Mouse (Mus musculus): ENCODE measurements around the gene Gm10961. TPM values are rescaled to one million over a fixed set of nuclear protein-coding genes. Genes with fewer than 3 reads are reported as not detected.
"Not testable (repeated sequence)": the region's sequence is repeated elsewhere in the genome, so short reads cannot be mapped to it uniquely, and the experiment has no call there.

The Gm10961 gene
- total RNA-seq, 2 experiments from 2014 or later, result not detected

GRCm38 (mm10) chr3:107617800-107618199 is 13.3 kb upstream of the Gm10961 start:
- DNase-seq, result no peak

DNA sequence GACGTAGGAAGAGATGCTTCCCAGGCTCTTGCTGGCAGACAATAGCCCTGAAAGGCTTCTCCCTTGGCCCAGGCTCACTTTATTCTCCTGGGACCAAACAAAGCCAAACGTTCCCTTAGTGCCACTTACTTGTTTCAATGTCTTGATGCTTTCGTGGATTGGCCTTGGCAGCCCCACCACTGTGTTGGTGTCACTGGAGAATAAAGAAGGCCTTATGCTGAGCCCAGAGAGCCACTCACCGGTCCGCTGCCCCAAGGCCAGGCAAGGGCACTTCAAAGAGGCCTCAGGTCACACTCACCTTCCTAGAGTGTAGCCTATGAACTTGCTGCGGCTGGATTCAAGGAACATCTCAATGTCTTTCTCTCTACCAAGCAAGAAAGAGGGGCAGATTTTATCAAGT is 11.2 kb upstream of the Gm10961 start:
- no peak for DNase-seq

DNA sequence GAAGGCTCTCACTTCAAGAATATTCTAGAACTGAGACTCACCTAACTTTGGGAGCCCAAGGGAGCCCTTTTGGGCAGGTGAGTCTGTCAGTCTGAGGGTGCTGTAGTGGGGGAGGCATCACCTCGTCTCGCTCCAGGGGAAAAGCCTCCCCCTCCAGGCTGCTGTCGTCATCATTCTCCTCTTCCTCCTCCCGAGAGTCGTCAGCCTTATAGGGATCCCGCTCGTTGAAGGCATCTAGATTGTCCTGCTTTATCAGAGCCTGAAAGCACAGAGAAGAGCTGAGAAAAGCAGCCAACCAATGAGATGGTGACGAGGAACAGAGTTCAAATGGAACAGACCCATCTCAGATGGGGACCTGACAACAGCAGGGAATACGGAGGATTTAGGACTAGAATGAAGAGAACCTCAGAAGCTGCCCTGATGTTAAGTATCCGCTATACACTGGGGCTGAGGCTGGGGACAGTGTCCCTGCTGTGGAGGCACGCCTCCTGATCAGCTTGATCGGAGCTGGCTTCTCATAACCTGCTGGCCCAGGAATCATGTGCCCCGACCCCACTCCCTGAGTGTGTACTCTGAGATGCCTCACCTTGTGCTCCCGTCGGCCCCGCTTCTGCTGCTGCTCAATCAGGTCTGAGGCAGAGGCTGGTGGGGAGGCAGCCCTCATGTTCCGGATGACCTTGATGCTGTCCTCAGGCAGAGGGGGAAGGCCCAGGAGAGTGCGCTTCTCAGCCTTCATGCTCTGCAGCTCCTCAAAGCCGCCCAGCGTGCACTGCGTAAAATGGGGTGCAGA is 9.6 kb upstream of the Gm10961 start:
- DNase-seq, result no peak

DNA sequence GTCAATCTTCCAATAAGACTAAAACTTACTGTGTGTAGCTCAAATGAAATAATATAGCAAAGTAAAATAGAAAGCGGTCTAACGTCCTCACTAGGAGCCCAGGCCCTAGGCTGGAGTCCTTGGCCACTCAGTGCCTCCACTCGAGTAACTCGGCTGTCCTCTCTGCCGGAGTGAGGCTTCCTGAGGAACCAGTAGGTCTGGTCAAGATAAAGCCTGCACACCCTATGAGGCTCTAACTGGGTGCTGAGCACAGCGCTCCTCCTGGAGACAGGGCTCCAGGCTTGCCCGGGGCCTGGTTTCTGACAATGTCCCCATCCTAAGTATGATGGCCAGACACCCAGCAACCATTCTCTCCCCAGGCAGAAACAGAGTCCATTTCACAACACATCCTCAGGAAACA is 8.6 kb upstream of the Gm10961 start:
- no peak for DNase-seq

- DNase-seq, result no peak
These were observed 6.7 kb upstream of the Gm10961 start for GRCm38 (mm10) chr3:107624424-107624823.

DNA sequence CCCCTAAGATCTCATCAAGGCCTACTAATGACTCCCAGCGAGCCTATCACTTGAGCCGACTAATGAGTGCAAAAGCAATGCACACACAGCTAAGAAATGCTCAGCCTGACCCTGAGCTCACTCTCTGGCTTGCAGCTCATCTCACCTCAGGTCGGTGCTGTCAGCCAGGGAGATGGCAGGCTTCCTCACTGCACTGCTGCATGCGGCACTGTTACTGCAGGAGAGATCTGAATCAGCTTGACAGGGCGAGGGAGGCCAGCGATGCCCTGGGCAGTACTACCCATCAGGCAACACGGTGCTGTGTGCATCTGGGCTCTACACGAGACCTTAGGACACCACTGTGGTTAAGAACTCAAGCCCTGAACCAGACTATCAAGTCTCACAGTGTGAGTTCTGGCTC is 5.6 kb upstream of the Gm10961 start:
- DNase-seq, result no peak

DNA sequence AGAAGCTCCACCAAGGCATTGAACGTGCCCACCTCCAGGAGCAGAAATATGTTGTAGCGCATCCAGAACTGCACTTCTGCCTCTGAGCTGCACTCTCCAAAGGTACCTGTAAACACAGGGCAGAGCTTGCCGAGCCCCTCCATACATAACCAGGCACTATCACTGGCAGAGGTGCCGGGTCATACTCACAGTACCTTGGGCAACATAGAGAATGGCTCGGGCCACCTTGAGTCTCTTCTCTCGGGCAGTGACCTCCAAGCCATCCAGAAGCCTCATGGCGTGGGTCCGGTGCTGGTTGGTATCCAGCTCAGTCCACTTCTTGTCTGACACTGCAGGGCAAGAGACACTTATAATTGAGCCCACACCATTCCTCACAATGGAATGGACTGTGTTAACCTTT is 4.4 kb upstream of the Gm10961 start:
- no peak for DNase-seq

DNA sequence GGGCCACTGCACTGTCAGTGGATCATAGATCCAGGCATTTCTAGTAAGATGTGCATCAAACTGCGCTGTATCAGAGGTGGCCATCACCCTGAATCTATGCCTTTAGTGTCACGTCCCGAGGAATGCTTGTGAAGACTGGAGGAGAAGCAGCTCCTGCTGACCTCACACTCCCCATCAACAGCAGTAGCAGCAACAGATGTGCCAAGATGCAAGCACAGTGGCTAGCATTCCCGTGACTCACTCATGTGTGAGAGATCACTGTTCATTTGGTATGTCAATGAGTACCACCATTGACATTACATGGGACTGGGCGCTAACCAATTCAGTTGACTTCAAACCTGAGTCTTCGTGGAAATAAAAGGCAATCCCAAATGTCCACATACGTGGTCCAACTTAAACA is 3.5 kb upstream of the Gm10961 start:
- no peak for DNase-seq

GRCm38 (mm10) chr3:107628551-107628950 is 2.6 kb upstream of the Gm10961 start:
- no peak for DNase-seq

- no peak for DNase-seq
These were observed 1.7 kb upstream of the Gm10961 start for GRCm38 (mm10) chr3:107629411-107629810.

- peak; percentile 93 for DNase-seq
These were observed 419 bp downstream of the Gm10961 start, which contains the start of gene Strip1 for GRCm38 (mm10) chr3:107631523-107631958. TSS of gene Strip1 (minus strand) at chr3:107631694.

DNA sequence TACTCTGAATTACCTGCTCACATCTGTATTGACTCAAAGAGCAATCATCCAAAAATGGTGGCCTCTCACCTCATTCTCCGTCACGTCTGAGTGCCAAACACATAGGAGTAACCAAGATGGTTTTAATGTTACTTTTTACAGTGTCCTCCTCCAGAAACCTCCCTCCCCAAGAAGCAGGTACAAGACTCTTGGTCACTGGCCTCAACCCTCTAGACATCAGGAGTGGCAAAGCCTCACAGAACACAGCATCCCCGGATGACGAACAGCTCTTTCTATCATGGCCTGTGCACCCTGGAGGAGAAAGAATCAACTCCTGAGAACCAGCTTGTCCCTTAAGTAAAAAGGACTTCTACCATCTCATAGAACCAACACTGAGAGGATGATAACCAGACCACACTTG is 1.7 kb downstream of the Gm10961 start:
- DNase-seq, result no peak

- no peak for DNase-seq
These were observed 2.8 kb downstream of the Gm10961 start for GRCm38 (mm10) chr3:107633906-107634305.

GRCm38 (mm10) chr3:107635836-107636235 is 4.7 kb downstream of the Gm10961 start:
- DNase-seq, result no peak

- DNase-seq, result no peak
These were observed 5.1 kb downstream of the Gm10961 start for GRCm38 (mm10) chr3:107636236-107636635.

GRCm38 (mm10) chr3:107637606-107638172 is 6.6 kb downstream of the Gm10961 start:
- DNase-seq, result no peak

- DNase-seq, result no peak
These were observed 15.8 kb downstream of the Gm10961 start for GRCm38 (mm10) chr3:107646947-107647346.

GRCm38 (mm10) chr3:107650276-107650675 is 19.2 kb downstream of the Gm10961 start:
- DNase-seq, result not testable (repeated sequence)

DNA sequence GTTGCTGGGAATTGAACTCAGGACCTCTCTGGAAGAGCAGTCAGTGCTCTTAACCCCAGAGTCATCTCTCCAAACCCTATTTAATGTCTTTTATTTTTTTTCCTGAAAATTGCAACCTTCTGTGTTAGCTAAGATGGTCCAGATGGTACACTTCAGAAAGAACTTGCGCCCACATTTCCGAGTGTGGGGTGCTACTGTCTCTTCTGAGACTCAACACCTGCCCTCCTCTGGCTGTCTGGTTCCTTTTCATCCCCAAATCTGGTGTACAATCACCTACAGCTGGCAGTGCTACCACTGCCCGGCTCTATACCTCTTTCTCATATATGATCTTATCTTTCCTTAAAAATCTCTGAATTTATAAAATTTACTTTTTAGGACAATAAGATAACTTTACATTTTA is 21.8 kb downstream of the Gm10961 start:
- DNase-seq, result no peak

GRCm38 (mm10) chr3:107654861-107655260 is 23.7 kb downstream of the Gm10961 start:
- no peak for DNase-seq

DNA sequence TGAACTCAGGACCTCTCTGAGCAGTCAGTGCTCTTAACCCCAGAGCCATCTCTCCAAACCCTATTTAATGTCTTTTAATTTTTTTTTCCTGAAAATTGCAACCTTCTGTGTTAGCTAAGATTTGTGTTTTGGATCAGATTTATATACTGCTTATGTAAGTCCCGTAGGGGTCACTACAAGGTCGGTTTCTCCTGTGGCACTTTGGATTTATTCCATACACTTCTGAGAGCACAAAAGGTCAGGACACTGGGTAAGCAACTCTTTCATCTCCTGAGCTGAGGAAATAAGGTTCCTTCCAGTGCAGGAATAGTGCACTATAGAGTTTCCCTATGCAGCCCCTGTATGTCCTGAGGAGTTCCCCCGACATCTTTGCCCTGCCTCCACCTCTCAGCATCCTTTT is 24.4 kb downstream of the Gm10961 start:
- DNase-seq, result no peak

DNA sequence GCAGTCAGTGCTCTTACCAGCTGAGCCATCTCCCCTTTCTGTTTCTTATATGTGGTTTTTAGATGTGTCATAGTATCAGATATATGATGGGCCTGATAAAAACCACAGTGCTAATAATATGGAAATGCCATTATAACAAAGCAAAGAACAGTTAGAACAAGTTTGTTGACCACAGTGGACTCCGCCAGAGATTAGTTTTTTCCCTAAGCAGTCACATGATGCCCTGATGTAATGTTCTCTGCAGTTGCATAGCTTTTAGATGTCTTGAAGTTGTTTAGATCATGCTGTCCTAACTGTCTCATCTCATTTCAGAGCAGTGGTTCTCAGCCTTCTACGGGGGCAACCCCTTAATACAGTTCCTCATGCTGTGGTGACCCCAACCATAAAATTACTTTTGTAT is 25.0 kb downstream of the Gm10961 start:
- DNase-seq, result no peak

DNA sequence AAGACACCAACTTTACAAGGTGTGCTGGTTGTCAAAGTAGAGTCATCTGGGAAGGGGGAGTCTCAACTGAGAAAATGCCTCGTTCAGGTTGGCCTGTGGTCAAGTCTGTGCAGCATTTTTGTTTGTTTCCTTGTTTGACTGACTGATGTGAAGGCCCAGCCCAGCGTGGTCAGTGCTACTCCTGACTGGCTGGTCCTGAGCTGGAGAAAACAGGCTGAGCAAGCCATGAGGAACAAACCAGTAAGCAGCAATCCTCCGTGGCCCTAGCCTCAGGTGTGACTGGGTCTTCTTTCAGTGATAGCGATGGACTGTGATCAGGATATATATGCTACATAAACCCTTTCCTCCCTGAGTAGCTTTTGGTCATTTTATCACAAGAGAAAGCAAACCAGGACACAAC is 25.8 kb downstream of the Gm10961 start:
- DNase-seq, result no peak

- DNase-seq, result no peak
These were observed 27.9 kb downstream of the Gm10961 start for GRCm38 (mm10) chr3:107659000-107659399.
